In genomic region chr4:155163320-155163651, GRCm38 (mm10) we compare ENCODE assay signal across 9 mouse cellular contexts. TPM values are rescaled to one million over a fixed set of nuclear protein-coding genes. Genes with fewer than 3 reads are reported as not detected.
DNase-seq lines count a peak whose midpoint lies in the region; ATAC-seq and TF ChIP-seq lines count a peak whose summit lies in the region.
"Had no signal": no experiment of that assay in that cellular context is flagged by ENCODE, and none has a peak within 500 bp of the region (broad histone marks: within the 10 kb centered on the region; RNA-seq: fewer than 3 reads in every experiment).

No protein-coding gene starts in this region.

- no peak for TF ChIP-seq EP300 in heart, adult 2 months (IDR thresholded peaks at IDR 0.05; ENCODE audit: insufficient read depth, low read depth, low read length)

- WGBS in heart, adult 2 months: 12% methylated on average over 4 of the region's 4 CpGs
- WGBS in midbrain, embryonic 14.5 days: 65% methylated on average over 4 of the region's 4 CpGs
- WGBS in midbrain, embryonic 16.5 days: 57% methylated on average over 4 of the region's 4 CpGs
- WGBS in intestine, embryonic 15.5 days: 33% methylated on average over 4 of the region's 4 CpGs
- WGBS in small intestine, adult 2 months: 13% methylated on average over 4 of the region's 4 CpGs

- ATAC-seq in midbrain, embryonic 14.5 days (ENCODE audit: low FRiP score, low TSS enrichment): no peak
- no peak for ATAC-seq in midbrain, embryonic 16.5 days
- ATAC-seq in intestine, embryonic 15.5 days: peak; percentile 52

- peaks cover 52% of the 10 kb centered on the region for H3K4me1 ChIP-seq in heart, adult 2 months (ENCODE audit: control insufficient read depth, insufficient read depth, low read length)
- peaks cover 11% of the 10 kb centered on the region for H3K4me1 ChIP-seq in midbrain, embryonic 14.5 days (ENCODE audit: control insufficient read depth, insufficient read depth, low read length)
- H3K4me1 ChIP-seq in midbrain, embryonic 16.5 days (ENCODE audit: control insufficient read depth, insufficient read depth, low read length): peaks cover 19% of the 10 kb centered on the region
- peaks cover 46% of the 10 kb centered on the region for H3K4me1 ChIP-seq in intestine, embryonic 15.5 days (replicated peaks)
- peaks cover 46% of the 10 kb centered on the region for H3K4me1 ChIP-seq in small intestine, adult 2 months (ENCODE audit: control insufficient read depth, insufficient read depth, insufficient read length, low read length)

- H3K36me3 ChIP-seq in heart, adult 2 months (ENCODE audit: control insufficient read depth, insufficient read depth, low read length): peaks cover 7% of the 10 kb centered on the region
- H3K36me3 ChIP-seq in midbrain, embryonic 14.5 days (ENCODE audit: control insufficient read depth, insufficient read depth, low read length): peaks cover 13% of the 10 kb centered on the region
- H3K36me3 ChIP-seq in midbrain, embryonic 16.5 days (ENCODE audit: control insufficient read depth, insufficient read depth, low read length): peaks cover 9% of the 10 kb centered on the region
- H3K36me3 ChIP-seq in intestine, embryonic 15.5 days: peaks cover 12% of the 10 kb centered on the region
- H3K36me3 ChIP-seq in small intestine, adult 2 months (ENCODE audit: control insufficient read depth, insufficient read depth, low read length): peaks cover 15% of the 10 kb centered on the region

- no peak for TF ChIP-seq POLR2A in heart, adult 2 months (IDR thresholded peaks at IDR 0.05; ENCODE audit: insufficient read depth, low read depth, low read length)
- TF ChIP-seq POLR2A in small intestine, adult 2 months (IDR thresholded peaks at IDR 0.05; ENCODE audit: low read depth, low read length): no peak

- no peak overlapping the region for H3K4me3 ChIP-seq in heart, adult 2 months
- no peak overlapping the region for H3K4me3 ChIP-seq in midbrain, embryonic 14.5 days (replicated peaks; ENCODE audit: low read depth, low read length)
- H3K4me3 ChIP-seq in midbrain, embryonic 16.5 days (ENCODE audit: low read depth, low read length): no peak overlapping the region
- no peak overlapping the region for H3K4me3 ChIP-seq in intestine, embryonic 15.5 days (replicated peaks)
- H3K4me3 ChIP-seq in small intestine, adult 2 months (ENCODE audit: low read depth, low read length): no peak overlapping the region

- no peak overlapping the region for H3K4me2 ChIP-seq in midbrain, embryonic 14.5 days (ENCODE audit: low read length)
- H3K4me2 ChIP-seq in midbrain, embryonic 16.5 days (ENCODE audit: low read length): no peak overlapping the region
- peak overlapping the region; percentile 27 for H3K4me2 ChIP-seq in intestine, embryonic 15.5 days (replicated peaks)

- H3K27me3 ChIP-seq in heart, adult 2 months (ENCODE audit: control insufficient read depth, insufficient read depth, low read length): no peaks in the 10 kb centered on the region
- H3K27me3 ChIP-seq in midbrain, embryonic 14.5 days (ENCODE audit: control insufficient read depth, insufficient read depth, low read length): no peaks in the 10 kb centered on the region
- H3K27me3 ChIP-seq in midbrain, embryonic 16.5 days (ENCODE audit: control insufficient read depth, insufficient read depth, low read depth, low read length): no peaks in the 10 kb centered on the region
- no peaks in the 10 kb centered on the region for H3K27me3 ChIP-seq in intestine, embryonic 15.5 days (replicated peaks)
- H3K27me3 ChIP-seq in small intestine, adult 2 months (ENCODE audit: control insufficient read depth, insufficient read depth, low read length): no peaks in the 10 kb centered on the region

- peak overlapping the region; percentile 40 for H3K27ac ChIP-seq in heart, adult 2 months
- H3K27ac ChIP-seq in midbrain, embryonic 14.5 days (replicated peaks; ENCODE audit: low read depth, low read length): 0 out of 2 replicates have a peak overlapping the region, but pooled peaks have one; percentile 13
- H3K27ac ChIP-seq in midbrain, embryonic 16.5 days (ENCODE audit: low read length): no peak overlapping the region
- H3K27ac ChIP-seq in intestine, embryonic 15.5 days: peak overlapping the region; percentile 81
- peak overlapping the region; percentile 94 for H3K27ac ChIP-seq in small intestine, adult 2 months (ENCODE audit: insufficient read depth, low read depth, low read length)

- peaks cover 11% of the 10 kb centered on the region for H3K79me2 ChIP-seq in heart, adult 2 months (replicated peaks; ENCODE audit: control insufficient read depth, insufficient read depth, low read length)

- intact Hi-C loops in heart, adult 2 months (cut with DNase I): no loop called here

- no peak overlapping the region for H3K9ac ChIP-seq in heart, adult 2 months (ENCODE audit: low read depth, low read length)
- no peak overlapping the region for H3K9ac ChIP-seq in midbrain, embryonic 14.5 days (replicated peaks; ENCODE audit: low read length)
- no peak overlapping the region for H3K9ac ChIP-seq in midbrain, embryonic 16.5 days (ENCODE audit: low read depth, low read length)
- H3K9ac ChIP-seq in intestine, embryonic 15.5 days: peak overlapping the region; percentile 23; the same call in 1 of the 2 replicates

- no peaks in the 10 kb centered on the region for H3K9me3 ChIP-seq in midbrain, embryonic 14.5 days (ENCODE audit: control insufficient read depth, low read length)
- no peaks in the 10 kb centered on the region for H3K9me3 ChIP-seq in midbrain, embryonic 16.5 days (replicated peaks; ENCODE audit: control insufficient read depth, low read length, poor library complexity, severe bottlenecking)
- no peaks in the 10 kb centered on the region for H3K9me3 ChIP-seq in intestine, embryonic 15.5 days

- TF ChIP-seq CTCF in heart, adult 2 months (IDR thresholded peaks at IDR 0.05): no peak
- no peak for TF ChIP-seq CTCF in small intestine, adult 2 months (IDR thresholded peaks at IDR 0.05; ENCODE audit: extremely low read depth, insufficient read length, insufficient replicate concordance, low read depth, low read length)

- no peak for DNase-seq in heart, adult 2 months
- no peak for DNase-seq in heart, adult 9 months (ENCODE audit: low spot score in 2 of 2)
- no peak for DNase-seq in midbrain, embryonic 14.5 days
- no peak for DNase-seq in adrenal gland, postnatal 36 days
- no peak for DNase-seq in frontal cortex, postnatal 25 days (ENCODE audit: low spot score in 2 of 2)
- DNase-seq: cerebellum, postnatal 14 days had no signal

RNA-seq across cellular contexts. Expression of gene Ski, which starts 59.1 kb away (rescaled TPM):
- 10 to 100 TPM; 56.7 to 56.8 TPM for total RNA-seq in heart, adult 2 months (2021)
- polyA plus RNA-seq in heart, adult 2 months (2012; rRNA removed): 34.9 and 46.0 TPM in 2 replicates
- polyA plus RNA-seq in midbrain, embryonic 14.5 days (2014; fragmentation: Nextera tagmentation; extraction: Ambion mirVana): 14.3 and 15.4 TPM in 2 replicates
- 9.6 and 10.1 TPM in 2 replicates for polyA plus RNA-seq in midbrain, embryonic 16.5 days (2015; fragmentation: Nextera tagmentation; extraction: Ambion mirVana)
- 13.3 and 13.8 TPM in 2 replicates for polyA plus RNA-seq in intestine, embryonic 15.5 days (2015; fragmentation: Nextera tagmentation; extraction: Ambion mirVana)
- 27.8 and 48.0 TPM in 2 replicates for polyA plus RNA-seq in small intestine, adult 2 months (2012; rRNA removed)
- total RNA-seq in adrenal gland, postnatal 36 days (2021): 10 to 100 TPM; 55.5 to 88.7 TPM
